Mouse (Mus musculus) neural tube, embryonic 11.5 days (tissue): Measurements from ENCODE around the gene Glod4. TPM values are rescaled to one million over a fixed set of nuclear protein-coding genes. Genes with fewer than 3 reads are reported as not detected.
A peak's percentile ranks its signal among the peaks of the same experiment; 100 is the strongest.

Experiments used
- ATAC-seq: fragments of 200-750 bp; cut with Nextera tagmentation; 2 replicates; pipeline ENCODE4 v1.8.0; 2017; ENCODE audit warnings: moderate number of reproducible peaks, mild to moderate bottlenecking, moderate TSS enrichment, moderate library complexity; ENCODE audit not compliant: insufficient read depth, low FRiP score, low TSS enrichment
- DNase-seq: peaks from one replicate; pipeline ENCODE4 v3.0.0-alpha.2; 2015; ENCODE audit warnings: low spot score
- H3K27ac ChIP-seq: fragments of 300-500 bp; sonication (generic); 2 replicates; pipeline ENCODE4 v1.5.1; 2014; ENCODE audit warnings: low read depth, mild to moderate bottlenecking, low read length
- H3K27me3 ChIP-seq: fragments of 300-500 bp; sonication (generic); 2 replicates; pipeline ENCODE4 v1.6.1; 2014; ENCODE audit warnings: mild to moderate bottlenecking, low read length, mixed read lengths; ENCODE audit not compliant: control insufficient read depth, insufficient read depth
- H3K36me3 ChIP-seq: fragments of 300-500 bp; sonication (generic); 2 replicates; pipeline ENCODE4 v1.6.1; 2014; ENCODE audit warnings: mild to moderate bottlenecking, low read length, moderate library complexity, mixed read lengths; ENCODE audit not compliant: control insufficient read depth, insufficient read depth
- H3K4me1 ChIP-seq: fragments of 300-500 bp; sonication (generic); 2 replicates; pipeline ENCODE4 v1.6.1; 2014; ENCODE audit warnings: low read length, mixed read lengths; ENCODE audit not compliant: control insufficient read depth, insufficient read depth
- H3K4me2 ChIP-seq: fragments of 300-500 bp; sonication (generic); 2 replicates; pipeline ENCODE4 v1.6.1; 2014; ENCODE audit warnings: low read depth, mild to moderate bottlenecking, moderate library complexity
- H3K4me3 ChIP-seq: fragments of 300-500 bp; sonication (generic); 2 replicates; pipeline ENCODE4 v1.5.1; 2014; ENCODE audit warnings: low read depth, low read length
- H3K9ac ChIP-seq: fragments of 300-500 bp; sonication (generic); 2 replicates; pipeline ENCODE4 v1.6.1; 2014; ENCODE audit warnings: mild to moderate bottlenecking, low read length
- H3K9me3 ChIP-seq: fragments of 300-500 bp; sonication (generic); 2 replicates; pipeline ENCODE4 v1.6.1; 2016; ENCODE audit warnings: low read length; ENCODE audit not compliant: control insufficient read depth
- WGBS: fragments of 180-500 bp; shearing (Covaris S2); extraction: QIAGEN DNeasy Blood & Tissue Kit; methylation state at CpG from one replicate; pipeline ENCODE4 v1.1.7; 2014; 5-methylcytosine and 5-hydroxymethylcytosine counted together
- polyA plus RNA-seq: library from polyadenylated mRNA; unstranded; fragments of >200 nt; fragmentation: Nextera tagmentation; extraction: Ambion mirVana; gene quantifications from 2 replicates; pipeline ENCODE4 v1.2.1, GENCODE M21; 2014

Gene Glod4
- polyA plus RNA-seq, 1 experiment from 2014 or later = 116 TPM

DNA sequence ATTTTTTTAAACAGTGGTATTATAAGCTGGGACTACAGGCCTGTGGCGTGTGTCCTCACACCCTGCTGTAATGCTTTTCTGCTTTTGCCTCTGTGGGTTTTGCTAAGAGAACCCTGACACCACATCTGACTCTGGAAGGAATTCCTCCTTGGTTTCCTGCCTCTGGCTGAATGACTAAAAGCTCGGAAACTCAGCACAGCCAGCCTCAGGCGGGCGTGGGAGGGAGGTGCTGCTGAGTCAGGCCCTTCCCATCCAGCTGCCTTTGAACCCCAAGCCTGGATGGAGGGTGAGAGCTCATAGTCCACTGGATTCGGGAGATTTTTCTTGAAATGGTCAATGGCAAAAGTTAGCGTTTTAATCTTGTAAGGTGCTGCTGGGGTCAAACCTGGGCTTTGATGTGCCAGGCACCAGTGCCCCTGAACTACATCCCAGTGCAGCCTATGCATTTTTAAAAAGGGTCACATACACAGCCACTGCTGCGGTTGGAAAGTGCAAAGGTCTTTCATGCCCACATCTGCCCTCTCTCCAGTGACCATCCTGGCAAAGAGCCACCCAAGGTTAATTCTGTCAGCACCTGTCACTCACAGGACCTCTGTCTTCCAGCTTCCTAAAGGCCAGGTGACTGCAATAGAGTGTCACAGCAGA lies 42.0 kb upstream of the Glod4 start:
- H3K4me2 ChIP-seq = no peak overlapping the region
- H3K4me3 ChIP-seq = no peak overlapping the region
- peaks cover 31% of the 10 kb centered on the region for H3K4me1 ChIP-seq
- no peak overlapping the region for H3K9ac ChIP-seq
- no peak for DNase-seq
- ATAC-seq = no peak
- H3K36me3 ChIP-seq = no peaks in the 10 kb centered on the region
- peaks cover 3% of the 10 kb centered on the region; the same call in 1 of the 2 replicates for H3K9me3 ChIP-seq
- 64% methylated on average over 7 of the region's 7 CpGs for WGBS
- H3K27me3 ChIP-seq = no peaks in the 10 kb centered on the region
- H3K27ac ChIP-seq = no peak overlapping the region

- H3K27me3 ChIP-seq = no peaks in the 10 kb centered on the region
- H3K9me3 ChIP-seq = peaks cover 3% of the 10 kb centered on the region; the same call in 1 of the 2 replicates
- DNase-seq (no peak), ATAC-seq (no peak)
- H3K4me2 ChIP-seq = no peak overlapping the region
- WGBS = 91% methylated on average over 6 of the region's 6 CpGs
- no peak overlapping the region for H3K4me3 ChIP-seq
- H3K27ac ChIP-seq = no peak overlapping the region
- H3K9ac ChIP-seq = no peak overlapping the region
- H3K4me1 ChIP-seq = peaks cover 21% of the 10 kb centered on the region
- no peaks in the 10 kb centered on the region for H3K36me3 ChIP-seq
These were observed 40.3 kb upstream of the Glod4 start for GRCm38 (mm10) chr11:76283841-76284240.

GRCm38 (mm10) chr11:76279971-76280370 lies 36.4 kb upstream of the Glod4 start:
- H3K4me1 ChIP-seq = 0 out of 2 replicates have a peak, but pooled peaks cover 4% of the 10 kb centered on the region
- H3K4me3 ChIP-seq = no peak overlapping the region
- no peak overlapping the region for H3K27ac ChIP-seq
- H3K36me3 ChIP-seq = no peaks in the 10 kb centered on the region
- no peak for ATAC-seq
- H3K27me3 ChIP-seq = no peaks in the 10 kb centered on the region
- no peak overlapping the region for H3K4me2 ChIP-seq
- H3K9me3 ChIP-seq = peaks cover 3% of the 10 kb centered on the region; the same call in 1 of the 2 replicates
- no peak for DNase-seq
- no peak overlapping the region for H3K9ac ChIP-seq
- WGBS = 62% methylated on average over 2 of the region's 2 CpGs

DNA sequence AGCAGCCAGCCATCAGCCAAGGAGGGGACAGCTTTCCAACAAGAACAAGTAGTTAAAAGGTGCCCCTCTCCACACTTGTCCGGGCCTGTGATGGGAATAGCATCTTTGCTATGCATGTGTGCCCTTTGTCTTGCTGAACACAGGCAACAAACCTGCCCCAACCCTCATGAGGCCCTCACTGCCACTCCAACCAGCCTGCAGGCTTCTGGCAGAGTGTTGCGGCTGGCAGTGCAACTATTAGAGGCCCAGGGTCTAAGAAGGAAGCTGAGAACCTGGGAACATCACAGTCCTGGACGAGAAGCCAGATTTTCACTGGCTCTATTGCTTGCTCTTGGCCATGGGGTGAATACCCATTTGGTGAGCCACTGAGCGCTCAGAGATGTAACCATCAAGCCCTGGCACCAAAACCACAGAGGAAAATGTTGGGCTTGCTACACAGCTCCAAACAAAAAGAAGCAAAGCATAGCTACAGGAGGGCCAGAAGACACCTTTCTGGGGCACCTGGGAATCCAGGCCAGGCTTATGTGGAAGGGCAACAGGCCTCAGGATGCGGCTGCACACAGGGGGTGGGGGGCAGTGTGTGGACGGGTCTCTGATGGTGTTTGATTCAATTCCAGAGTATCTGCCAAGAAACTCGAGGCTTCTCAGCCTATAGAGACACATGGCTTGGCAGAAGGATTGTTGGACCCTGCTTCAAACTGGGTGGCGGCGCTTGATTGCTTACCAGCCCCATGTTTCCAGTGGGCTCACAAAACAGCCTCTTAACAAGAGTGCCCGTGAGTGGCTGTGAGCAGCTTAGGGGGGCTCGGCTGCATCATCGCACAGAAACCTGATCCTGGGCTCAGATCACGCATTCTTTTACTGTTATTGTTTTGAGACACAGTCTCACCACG lies 35.7 kb upstream of the Glod4 start:
- no peak overlapping the region for H3K4me3 ChIP-seq
- no peaks in the 10 kb centered on the region for H3K27me3 ChIP-seq
- 67% methylated on average over 14 of the region's 14 CpGs for WGBS
- no peak for ATAC-seq
- H3K4me2 ChIP-seq = no peak overlapping the region
- no peak overlapping the region for H3K27ac ChIP-seq
- no peak overlapping the region for H3K9ac ChIP-seq
- H3K9me3 ChIP-seq = peaks cover 3% of the 10 kb centered on the region; the same call in 1 of the 2 replicates
- H3K4me1 ChIP-seq = 0 out of 2 replicates have a peak, but pooled peaks cover 2% of the 10 kb centered on the region
- DNase-seq = no peak
- H3K36me3 ChIP-seq = no peaks in the 10 kb centered on the region

DNA sequence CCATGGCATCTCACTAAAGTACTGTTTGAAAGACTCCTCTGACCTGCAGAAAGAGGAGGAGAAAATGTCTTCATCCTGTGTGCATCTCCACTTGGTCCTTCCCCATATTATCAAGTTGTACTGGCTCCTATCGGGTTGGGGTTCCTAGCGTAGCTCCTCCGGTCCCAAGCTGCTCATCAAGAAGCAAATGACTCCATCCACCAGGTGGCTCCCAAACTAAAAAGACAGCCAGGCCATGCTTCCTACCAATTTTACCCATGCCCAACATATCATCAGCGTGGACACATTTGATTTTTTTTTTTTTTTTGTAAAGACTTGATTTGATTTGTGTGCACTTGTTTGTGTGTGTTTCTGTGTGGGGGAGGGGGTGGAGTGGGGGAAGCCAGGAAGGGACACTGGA lies 28.9 kb upstream of the Glod4 start:
- no peak for DNase-seq

GRCm38 (mm10) chr11:76268521-76269065 lies 25.1 kb upstream of the Glod4 start:
- peaks cover 19% of the 10 kb centered on the region for H3K4me1 ChIP-seq
- 69% methylated on average over 6 of the region's 6 CpGs for WGBS

More for the DNA sequence above, 28.9 kb upstream of the Glod4 start:
- peaks cover 5% of the 10 kb centered on the region; the same call in 1 of the 2 replicates for H3K36me3 ChIP-seq
- 94% methylated on average over 4 of the region's 4 CpGs for WGBS
- H3K4me3 ChIP-seq = no peak overlapping the region
- H3K4me2 ChIP-seq = no peak overlapping the region
- H3K27ac ChIP-seq = no peak overlapping the region
- H3K9me3 ChIP-seq = no peaks in the 10 kb centered on the region
- peaks cover 6% of the 10 kb centered on the region for H3K4me1 ChIP-seq
- H3K9ac ChIP-seq = no peak overlapping the region
- no peak for ATAC-seq
- H3K27me3 ChIP-seq = no peaks in the 10 kb centered on the region

GRCm38 (mm10) chr11:76268001-76268459 lies 24.5 kb upstream of the Glod4 start:
- Histone ChIP-seq H3K27ac (peak overlapping the region; percentile 84), H3K9ac (peak overlapping the region; percentile 2; the same call in 1 of the 2 replicates), H3K4me1 (peaks cover 24% of the 10 kb centered on the region), H3K27me3 (no peaks in the 10 kb centered on the region), H3K4me3 (no peak overlapping the region), H3K4me2 (no peak overlapping the region), H3K36me3 (peaks cover 3% of the 10 kb centered on the region; the same call in 1 of the 2 replicates), H3K9me3 (no peaks in the 10 kb centered on the region)
- ATAC-seq (peak; percentile 45), DNase-seq (peak; percentile 49)
- 44% methylated on average over 5 of the region's 5 CpGs for WGBS

More at GRCm38 (mm10) chr11:76268521-76269065, 25.1 kb upstream of the Glod4 start:
- Histone ChIP-seq H3K4me2 (no peak overlapping the region), H3K9me3 (no peaks in the 10 kb centered on the region), H3K27me3 (no peaks in the 10 kb centered on the region), H3K36me3 (peaks cover 5% of the 10 kb centered on the region; the same call in 1 of the 2 replicates), H3K4me3 (no peak overlapping the region), H3K9ac (peak overlapping the region; percentile 2; the same call in 1 of the 2 replicates), H3K27ac (peak overlapping the region; percentile 84)
- ATAC-seq (no peak), DNase-seq (no peak)

DNA sequence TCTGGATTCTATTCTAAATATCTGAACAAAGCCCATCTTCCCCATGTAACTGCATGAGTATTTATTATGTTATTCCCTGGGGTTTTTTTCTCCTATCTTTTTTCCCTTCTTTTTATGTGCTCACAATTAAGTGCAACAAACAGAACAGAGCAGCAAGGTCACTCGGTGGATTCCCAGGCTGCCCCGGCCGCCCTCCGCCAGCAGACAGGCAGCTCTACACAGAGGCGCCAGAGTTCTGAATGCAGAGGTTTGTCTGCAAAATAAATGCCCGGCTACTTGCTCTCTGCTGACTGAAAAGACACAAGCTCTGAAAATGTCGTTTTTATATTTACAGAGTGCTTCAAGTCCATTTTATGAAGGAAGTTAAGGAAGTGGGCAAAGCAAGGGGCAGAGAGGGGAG lies 24.0 kb upstream of the Glod4 start:
- Histone ChIP-seq H3K27me3 (no peaks in the 10 kb centered on the region), H3K27ac (peak overlapping the region; percentile 84; the same call in 1 of the 2 replicates), H3K4me3 (no peak overlapping the region), H3K4me2 (no peak overlapping the region), H3K9me3 (no peaks in the 10 kb centered on the region), H3K36me3 (peaks cover 3% of the 10 kb centered on the region; the same call in 1 of the 2 replicates), H3K4me1 (peaks cover 29% of the 10 kb centered on the region), H3K9ac (peak overlapping the region; percentile 2; the same call in 1 of the 2 replicates)
- WGBS = 44% methylated on average over 7 of the region's 7 CpGs
- ATAC-seq = no peak
- no peak for DNase-seq
